Mouse (Mus musculus) CH12.LX (cell line): ENCODE measurements around the gene Rxylt1. TPM values are rescaled to one million over a fixed set of nuclear protein-coding genes. Genes with fewer than 3 reads are reported as not detected.

Source experiments
- DNase-seq: peaks from one replicate; pipeline ENCODE4 v3.0.0-alpha.2; 2013; ENCODE audit errors: extremely low read depth
- H3K27ac ChIP-seq: 2 replicates; pipeline ENCODE4 v1.5.1; 2012; ENCODE audit warnings: low read depth, mild to moderate bottlenecking, control low read depth, moderate library complexity; ENCODE audit not compliant: insufficient read depth
- H3K27me3 ChIP-seq: replicated peaks from 2 replicates; pipeline ENCODE3; 2012; ENCODE audit warnings: inconsistent platforms
- H3K36me3 ChIP-seq, 2 experiments: replicated peaks in 1 of 2; 2 replicates each; pipeline versions ENCODE3 to v1.6.1; 2012; ENCODE audit warnings: inconsistent platforms in 1 of 2, low read length in 1 of 2, mild to moderate bottlenecking in 1 of 2, mixed read lengths in 1 of 2, moderate library complexity in 1 of 2; ENCODE audit not compliant: control insufficient read depth in 1 of 2, insufficient read depth in 1 of 2
- H3K4me1 ChIP-seq, 2 experiments: 2 replicates each; pipeline ENCODE4 v1.6.1; 2012; ENCODE audit warnings: inconsistent platforms in 1 of 2, moderate library complexity in 1 of 2; ENCODE audit not compliant: insufficient read depth in 2 of 2, control insufficient read depth in 1 of 2
- H3K4me2 ChIP-seq: 2 replicates; pipeline ENCODE4 v1.6.1; 2012; ENCODE audit warnings: low read depth, mild to moderate bottlenecking, control low read depth; ENCODE audit not compliant: poor library complexity, insufficient read depth, severe bottlenecking
- H3K4me3 ChIP-seq, 3 experiments: fragments of 150-350 bp in 1 of 3; sonication (generic) in 1 of 3; replicated peaks in 1 of 3; 2 replicates each; pipeline versions ENCODE3 to v1.5.1; 2011 to 2012; ENCODE audit warnings: low read depth in 2 of 3, low read length in 2 of 3, mild to moderate bottlenecking in 2 of 3, moderate library complexity in 2 of 3, control low read depth in 1 of 3, improper control_type of control experiment in 1 of 3, inconsistent platforms in 1 of 3, mixed read lengths in 1 of 3; ENCODE audit not compliant: poor library complexity in 1 of 3
- H3K79me2 ChIP-seq: replicated peaks from 2 replicates; pipeline ENCODE4 v1.6.1; 2012; ENCODE audit warnings: mild to moderate bottlenecking, moderate library complexity; ENCODE audit not compliant: control insufficient read depth, poor library complexity, insufficient read depth, severe bottlenecking; ENCODE audit errors: extremely low read depth
- H3K9ac ChIP-seq: 2 replicates; pipeline ENCODE4 v1.6.1; 2012; ENCODE audit warnings: low read depth, mild to moderate bottlenecking, control low read depth, moderate library complexity; ENCODE audit not compliant: insufficient read depth
- H3K9me3 ChIP-seq: replicated peaks from 2 replicates; pipeline ENCODE3; 2012; ENCODE audit warnings: low read length, inconsistent platforms, mixed read lengths
- BHLHE40 ChIP-seq: IDR thresholded peaks from 2 replicates; pipeline ENCODE4 v1.6.1; 2011; ENCODE audit warnings: mild to moderate bottlenecking, low read depth, low read length, improper control_type of control experiment
- CHD1 ChIP-seq: IDR thresholded peaks from 2 replicates; pipeline ENCODE4 v1.6.1; 2012; ENCODE audit warnings: low read depth, low read length, improper control_type of control experiment, inconsistent platforms
- CTCF ChIP-seq, 2 experiments: IDR thresholded peaks in 1 of 2; conservative IDR thresholded peaks in 1 of 2; 2 replicates each; pipeline ENCODE4 v1.5.1; 2011 to 2012; ENCODE audit warnings: low read depth in 2 of 2, low read length in 2 of 2, improper control_type of control experiment in 1 of 2, inconsistent platforms in 1 of 2, mild to moderate bottlenecking in 1 of 2, moderate library complexity in 1 of 2
- ETS1 ChIP-seq: conservative IDR thresholded peaks from 2 replicates; pipeline ENCODE4 v1.6.1; 2012; ENCODE audit warnings: low read depth, mild to moderate bottlenecking, inconsistent platforms, low read length, improper control_type of control experiment, moderate library complexity
- HCFC1 ChIP-seq: IDR thresholded peaks from 2 replicates; pipeline ENCODE4 v1.6.1; 2012; ENCODE audit warnings: low read depth, mild to moderate bottlenecking, inconsistent platforms, low read length, improper control_type of control experiment
- IRF4 ChIP-seq: IDR thresholded peaks from 2 replicates; pipeline ENCODE4 v1.6.1; 2014; ENCODE audit warnings: low read depth, mild to moderate bottlenecking, inconsistent platforms, low read length, improper control_type of control experiment
- MAFK ChIP-seq: IDR thresholded peaks from 2 replicates; pipeline ENCODE4 v1.6.1; 2011; ENCODE audit warnings: low read length, improper control_type of control experiment; ENCODE audit not compliant: insufficient replicate concordance
- MAX ChIP-seq: IDR thresholded peaks from 2 replicates; pipeline ENCODE4 v1.6.1; 2011; ENCODE audit warnings: low read length, improper control_type of control experiment
- NELFE ChIP-seq: IDR thresholded peaks from 2 replicates; pipeline ENCODE4 v1.6.1; 2011; ENCODE audit warnings: low read depth, low read length, improper control_type of control experiment
- NRF1 ChIP-seq: IDR thresholded peaks from 2 replicates; pipeline ENCODE4 v1.6.1; 2014; ENCODE audit warnings: low read depth, mild to moderate bottlenecking, inconsistent platforms, low read length, improper control_type of control experiment, moderate library complexity
- POLR2A ChIP-seq: IDR thresholded peaks from 2 replicates; pipeline ENCODE4 v1.6.1; 2011; ENCODE audit warnings: low read depth, mild to moderate bottlenecking, improper control_type of control experiment, low read length
- RAD21 ChIP-seq: IDR thresholded peaks from 2 replicates; pipeline ENCODE4 v1.6.1; 2011; ENCODE audit warnings: low read depth, mild to moderate bottlenecking, low read length, improper control_type of control experiment, moderate library complexity
- SMC3 ChIP-seq: IDR thresholded peaks from 2 replicates; pipeline ENCODE4 v1.6.1; 2011; ENCODE audit warnings: low read depth, low read length, improper control_type of control experiment
- USF1 ChIP-seq: IDR thresholded peaks from 2 replicates; pipeline ENCODE4 v1.6.1; 2014; ENCODE audit warnings: low read depth, mild to moderate bottlenecking, inconsistent platforms, low read length, improper control_type of control experiment
- USF2 ChIP-seq: conservative IDR thresholded peaks from 2 replicates; pipeline ENCODE4 v1.6.1; 2011; ENCODE audit warnings: low read depth, low read length, improper control_type of control experiment
- ZNF384 ChIP-seq: IDR thresholded peaks from 2 replicates; pipeline ENCODE4 v1.6.1; 2012; ENCODE audit warnings: low read depth, low read length, improper control_type of control experiment, inconsistent platforms
- dilution Hi-C: fragments of 300-500 bp; cut with MboI; formaldehyde crosslinking; loops from 2 replicates; pipeline ENCODE4 v1.14.3; 2020; ENCODE audit warnings: low sequenced_read_pairs; ENCODE audit not compliant: extremely low pct_unique_long_range_greater_than_20kb, extremely low pct_ligation_motif_present
- in situ Hi-C: fragments of 300-500 bp; cut with MboI; formaldehyde crosslinking; loops from 3 replicates; pipeline ENCODE4 v1.14.3; 2019; ENCODE audit warnings: low sequenced_read_pairs, low pct_ligation_motif_present, low pct_unique_long_range_greater_than_20kb, mixed read lengths
- polyA plus RNA-seq: library from polyadenylated mRNA; unstranded; fragments of >175 nt; gene quantifications from 2 replicates; pipeline ENCODE4 v1.2.1, GENCODE M21; 2012; ENCODE audit warnings: low read depth; ENCODE audit not compliant: insufficient read length
- total RNA-seq, 2 experiments: library from RNA; depleted of rRNA; stranded (reverse); fragments of 300-350 nt in 1 of 2; fragments of >200 nt in 1 of 2; gene quantifications; 2 replicates each; pipeline ENCODE4 v1.2.3; 2012 to 2014

The Rxylt1 gene
- total and polyA plus RNA-seq, 3 experiments, result 19.5 to 78.0 (median 57.4) TPM

DNA sequence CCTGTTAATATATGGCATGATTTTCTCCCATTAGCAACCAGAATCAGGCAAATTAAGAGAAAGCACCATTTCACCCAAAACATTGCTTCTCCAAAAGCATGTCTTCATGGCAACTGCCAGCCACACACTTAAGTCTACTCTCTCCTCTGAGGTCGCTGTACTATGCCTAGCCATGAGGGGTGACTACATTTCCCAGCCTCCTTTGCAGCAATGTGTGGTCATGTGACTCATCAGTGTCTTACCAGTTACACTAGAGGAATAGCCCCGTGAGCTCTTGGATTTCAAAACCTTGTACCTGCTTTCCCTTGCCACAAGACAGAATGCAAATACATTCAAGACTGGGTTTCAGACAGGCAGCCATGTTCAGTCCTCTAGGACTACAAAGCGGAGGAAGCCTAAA is 58.6 kb downstream of the Rxylt1 start:
- Histone ChIP-seq H3K36me3 (no peaks in the 10 kb centered on the region), H3K4me3 (no peak overlapping the region), H3K27ac (no peak overlapping the region), H3K4me1 (no peaks in the 10 kb centered on the region), H3K79me2 (no peaks in the 10 kb centered on the region), H3K27me3 (no peaks in the 10 kb centered on the region), H3K4me2 (no peak overlapping the region), H3K9me3 (peaks cover 4% of the 10 kb centered on the region), H3K9ac (no peak overlapping the region)
- DNase-seq, result peak; percentile 23
- TF ChIP-seq HCFC1 (peak; percentile 69), CTCF (conservative IDR thresholded peaks at IDR 0.05 in 1 of 2, IDR thresholded peaks at IDR 0.05 in 1 of 2; ENCODE audit: low read depth in 2 of 2, low read length in 2 of 2) (no peak), USF2 (peak; percentile 29; the same call in 1 of the 2 replicates)
- in situ Hi-C loops, result no loop called here
- dilution Hi-C loops, result no loop called here

DNA sequence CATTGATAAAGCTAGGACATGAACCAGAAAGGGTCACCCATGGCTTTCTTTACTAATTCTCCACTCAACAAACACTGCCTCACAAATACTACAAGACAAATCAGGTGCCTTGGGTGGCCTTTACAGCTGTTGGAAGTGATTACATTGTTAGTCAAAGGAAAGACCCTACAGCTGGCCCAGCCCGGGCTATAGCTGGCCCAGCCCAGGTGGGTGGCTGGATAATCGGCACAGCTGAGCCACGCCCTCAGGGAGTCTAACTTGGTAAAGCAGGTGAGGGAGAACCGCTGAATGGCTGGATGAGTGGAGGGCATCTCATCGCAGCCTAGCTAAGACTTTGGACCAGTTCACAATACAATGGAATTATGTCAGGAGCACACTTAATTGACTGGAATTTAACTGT is 63.9 kb downstream of the Rxylt1 start:
- Histone ChIP-seq H3K4me1 (no peaks in the 10 kb centered on the region), H3K36me3 (no peaks in the 10 kb centered on the region), H3K79me2 (no peaks in the 10 kb centered on the region), H3K27me3 (no peaks in the 10 kb centered on the region), H3K4me3 (no peak overlapping the region)
- DNase-seq, result no peak
- in situ Hi-C loops, result no loop called here
- TF ChIP-seq IRF4, result no peak
- TF ChIP-seq NRF1, result no peak
- no peak for TF ChIP-seq USF2
- TF ChIP-seq ZNF384, result no peak
- TF ChIP-seq BHLHE40, result no peak
- no peak for TF ChIP-seq CTCF (conservative IDR thresholded peaks at IDR 0.05 in 1 of 2, IDR thresholded peaks at IDR 0.05 in 1 of 2; ENCODE audit: low read depth in 2 of 2, low read length in 2 of 2)
- no peak for TF ChIP-seq NELFE
- TF ChIP-seq, all 38 proteins: peak for 0
- no peak overlapping the region for H3K4me2 ChIP-seq
- no peaks in the 10 kb centered on the region for H3K9me3 ChIP-seq
- H3K27ac ChIP-seq, result no peak overlapping the region
- dilution Hi-C loops, result no loop called here
- H3K9ac ChIP-seq, result no peak overlapping the region

GRCm38 (mm10) chr10:122030420-122030819 is 66.8 kb downstream of the Rxylt1 start:
- H3K4me3 ChIP-seq, result no peak overlapping the region
- H3K79me2 ChIP-seq, result no peaks in the 10 kb centered on the region
- no peaks in the 10 kb centered on the region for H3K9me3 ChIP-seq
- no peak overlapping the region for H3K9ac ChIP-seq
- H3K4me1 ChIP-seq, result peaks cover 0 to 5% of the 10 kb centered on the region in 2 experiments; a peak in 1 of 4 replicates
- H3K27ac ChIP-seq, result no peak overlapping the region
- H3K36me3 ChIP-seq, result no peaks in the 10 kb centered on the region
- in situ Hi-C loops (no loop called here), dilution Hi-C loops (no loop called here)
- H3K4me2 ChIP-seq, result no peak overlapping the region
- H3K27me3 ChIP-seq, result no peaks in the 10 kb centered on the region
- TF ChIP-seq MAFK (no peak), BHLHE40 (no peak), CHD1 (no peak), USF1 (no peak), ETS1 (no peak), USF2 (no peak), MAX (no peak), POLR2A (no peak), NELFE (no peak), SMC3 (no peak), RAD21 (no peak)
- DNase-seq, result no peak
